Mouse (Mus musculus) CH12.LX (cell line): ENCODE measurements at regions not wholly inside any gene's neighbourhood (a gene's known extent, or its start where the extent isn't known, plus 50 kb on each side); places are given as distances from the start of the nearest gene placed in this dataset.

Experiments
- DNase-seq: peaks from one replicate; pipeline ENCODE4 v3.0.0-alpha.2; 2013; ENCODE audit errors: extremely low read depth
- H3K27ac ChIP-seq: 2 replicates; pipeline ENCODE4 v1.5.1; 2012; ENCODE audit warnings: low read depth, mild to moderate bottlenecking, control low read depth, moderate library complexity; ENCODE audit not compliant: insufficient read depth
- H3K27me3 ChIP-seq: replicated peaks from 2 replicates; pipeline ENCODE3; 2012; ENCODE audit warnings: inconsistent platforms
- H3K36me3 ChIP-seq, 2 experiments: replicated peaks in 1 of 2; 2 replicates each; pipeline versions ENCODE3 to v1.6.1; 2012; ENCODE audit warnings: inconsistent platforms in 1 of 2, low read length in 1 of 2, mild to moderate bottlenecking in 1 of 2, mixed read lengths in 1 of 2, moderate library complexity in 1 of 2; ENCODE audit not compliant: control insufficient read depth in 1 of 2, insufficient read depth in 1 of 2
- H3K4me1 ChIP-seq, 2 experiments: 2 replicates each; pipeline ENCODE4 v1.6.1; 2012; ENCODE audit warnings: inconsistent platforms in 1 of 2, moderate library complexity in 1 of 2; ENCODE audit not compliant: insufficient read depth in 2 of 2, control insufficient read depth in 1 of 2
- H3K4me2 ChIP-seq: 2 replicates; pipeline ENCODE4 v1.6.1; 2012; ENCODE audit warnings: low read depth, mild to moderate bottlenecking, control low read depth; ENCODE audit not compliant: poor library complexity, insufficient read depth, severe bottlenecking
- H3K4me3 ChIP-seq, 3 experiments: fragments of 150-350 bp in 1 of 3; sonication (generic) in 1 of 3; replicated peaks in 1 of 3; 2 replicates each; pipeline versions ENCODE3 to v1.5.1; 2011 to 2012; ENCODE audit warnings: low read depth in 2 of 3, low read length in 2 of 3, mild to moderate bottlenecking in 2 of 3, moderate library complexity in 2 of 3, control low read depth in 1 of 3, improper control_type of control experiment in 1 of 3, inconsistent platforms in 1 of 3, mixed read lengths in 1 of 3; ENCODE audit not compliant: poor library complexity in 1 of 3
- H3K79me2 ChIP-seq: replicated peaks from 2 replicates; pipeline ENCODE4 v1.6.1; 2012; ENCODE audit warnings: mild to moderate bottlenecking, moderate library complexity; ENCODE audit not compliant: control insufficient read depth, poor library complexity, insufficient read depth, severe bottlenecking; ENCODE audit errors: extremely low read depth
- H3K9ac ChIP-seq: 2 replicates; pipeline ENCODE4 v1.6.1; 2012; ENCODE audit warnings: low read depth, mild to moderate bottlenecking, control low read depth, moderate library complexity; ENCODE audit not compliant: insufficient read depth
- H3K9me3 ChIP-seq: replicated peaks from 2 replicates; pipeline ENCODE3; 2012; ENCODE audit warnings: low read length, inconsistent platforms, mixed read lengths
- CHD2 ChIP-seq: IDR thresholded peaks from 2 replicates; pipeline ENCODE4 v1.6.1; 2011; ENCODE audit warnings: low read length, improper control_type of control experiment
- CTCF ChIP-seq, 2 experiments: IDR thresholded peaks in 1 of 2; conservative IDR thresholded peaks in 1 of 2; 2 replicates each; pipeline ENCODE4 v1.5.1; 2011 to 2012; ENCODE audit warnings: low read depth in 2 of 2, low read length in 2 of 2, improper control_type of control experiment in 1 of 2, inconsistent platforms in 1 of 2, mild to moderate bottlenecking in 1 of 2, moderate library complexity in 1 of 2
- E2F4 ChIP-seq: IDR thresholded peaks from 2 replicates; pipeline ENCODE4 v1.6.1; 2011; ENCODE audit warnings: low read depth, low read length, improper control_type of control experiment; ENCODE audit not compliant: insufficient replicate concordance
- ETS1 ChIP-seq: conservative IDR thresholded peaks from 2 replicates; pipeline ENCODE4 v1.6.1; 2012; ENCODE audit warnings: low read depth, mild to moderate bottlenecking, inconsistent platforms, low read length, improper control_type of control experiment, moderate library complexity
- HCFC1 ChIP-seq: IDR thresholded peaks from 2 replicates; pipeline ENCODE4 v1.6.1; 2012; ENCODE audit warnings: low read depth, mild to moderate bottlenecking, inconsistent platforms, low read length, improper control_type of control experiment
- KAT2A ChIP-seq: IDR thresholded peaks from 2 replicates; pipeline ENCODE4 v1.6.1; 2012; ENCODE audit warnings: low read length, improper control_type of control experiment, inconsistent platforms; ENCODE audit not compliant: insufficient replicate concordance
- MAFK ChIP-seq: IDR thresholded peaks from 2 replicates; pipeline ENCODE4 v1.6.1; 2011; ENCODE audit warnings: low read length, improper control_type of control experiment; ENCODE audit not compliant: insufficient replicate concordance
- MAZ ChIP-seq: IDR thresholded peaks from 2 replicates; pipeline ENCODE4 v1.6.1; 2012; ENCODE audit warnings: low read depth, mild to moderate bottlenecking, inconsistent platforms, low read length, improper control_type of control experiment, moderate library complexity
- MXI1 ChIP-seq: IDR thresholded peaks from 2 replicates; pipeline ENCODE4 v1.6.1; 2011; ENCODE audit warnings: mild to moderate bottlenecking, low read depth, low read length, improper control_type of control experiment
- MYC ChIP-seq: IDR thresholded peaks from 2 replicates; pipeline ENCODE4 v1.6.1; 2011; ENCODE audit warnings: low read depth, mild to moderate bottlenecking, improper control_type of control experiment, low read length
- NRF1 ChIP-seq: IDR thresholded peaks from 2 replicates; pipeline ENCODE4 v1.6.1; 2014; ENCODE audit warnings: low read depth, mild to moderate bottlenecking, inconsistent platforms, low read length, improper control_type of control experiment, moderate library complexity
- RAD21 ChIP-seq: IDR thresholded peaks from 2 replicates; pipeline ENCODE4 v1.6.1; 2011; ENCODE audit warnings: low read depth, mild to moderate bottlenecking, low read length, improper control_type of control experiment, moderate library complexity
- RCOR1 ChIP-seq: conservative IDR thresholded peaks from 2 replicates; pipeline ENCODE4 v1.6.1; 2012; ENCODE audit warnings: low read depth, mild to moderate bottlenecking, inconsistent platforms, low read length, improper control_type of control experiment
- SIN3A ChIP-seq: IDR thresholded peaks from 2 replicates; pipeline ENCODE4 v1.6.1; 2012; ENCODE audit warnings: low read length, improper control_type of control experiment, inconsistent platforms
- SMC3 ChIP-seq: IDR thresholded peaks from 2 replicates; pipeline ENCODE4 v1.6.1; 2011; ENCODE audit warnings: low read depth, low read length, improper control_type of control experiment
- UBTF ChIP-seq: IDR thresholded peaks from 2 replicates; pipeline ENCODE4 v1.6.1; 2012; ENCODE audit warnings: low read depth, mild to moderate bottlenecking, inconsistent platforms, low read length, improper control_type of control experiment, moderate library complexity
- USF2 ChIP-seq: conservative IDR thresholded peaks from 2 replicates; pipeline ENCODE4 v1.6.1; 2011; ENCODE audit warnings: low read depth, low read length, improper control_type of control experiment
- ZC3H11A ChIP-seq: IDR thresholded peaks from 2 replicates; pipeline ENCODE4 v1.6.1; 2012; ENCODE audit warnings: low read depth, mild to moderate bottlenecking, inconsistent platforms, low read length, improper control_type of control experiment
- ZKSCAN1 ChIP-seq: IDR thresholded peaks from 2 replicates; pipeline ENCODE4 v1.6.1; 2012; ENCODE audit warnings: low read depth, inconsistent platforms, low read length, improper control_type of control experiment, borderline replicate concordance
- dilution Hi-C: fragments of 300-500 bp; cut with MboI; formaldehyde crosslinking; loops from 2 replicates; pipeline ENCODE4 v1.14.3; 2020; ENCODE audit warnings: low sequenced_read_pairs; ENCODE audit not compliant: extremely low pct_unique_long_range_greater_than_20kb, extremely low pct_ligation_motif_present
- in situ Hi-C: fragments of 300-500 bp; cut with MboI; formaldehyde crosslinking; loops from 3 replicates; pipeline ENCODE4 v1.14.3; 2019; ENCODE audit warnings: low sequenced_read_pairs, low pct_ligation_motif_present, low pct_unique_long_range_greater_than_20kb, mixed read lengths

DNA sequence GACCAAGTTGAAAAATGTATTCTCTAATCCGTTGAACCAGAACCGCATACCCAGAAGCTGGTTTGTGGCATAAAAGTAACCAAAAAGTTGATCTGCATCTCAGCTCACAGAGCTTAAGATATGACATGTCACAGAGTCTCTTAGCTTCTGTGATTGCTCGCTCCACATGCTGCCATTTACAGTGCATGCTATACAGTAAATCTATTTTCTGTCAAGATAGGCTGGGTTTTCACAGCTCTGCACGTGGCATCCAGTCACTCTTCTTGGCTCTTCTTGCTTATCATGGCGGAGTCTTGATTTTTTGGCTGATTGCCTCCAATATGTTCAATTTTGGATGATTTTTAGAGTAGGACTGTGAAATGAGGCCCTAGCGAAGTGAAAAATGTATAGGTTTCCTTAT lies 397.5 kb downstream of the Hsfy2 start:
- Histone ChIP-seq H3K9me3 (no peaks in the 10 kb centered on the region), H3K27ac (no peak overlapping the region), H3K4me3 (no peak overlapping the region), H3K4me1 (no peaks in the 10 kb centered on the region), H3K27me3 (no peaks in the 10 kb centered on the region), H3K4me2 (no peak overlapping the region), H3K9ac (no peak overlapping the region), H3K79me2 (no peaks in the 10 kb centered on the region), H3K36me3 (no peaks in the 10 kb centered on the region)
- no peak for DNase-seq
- in situ Hi-C loops (no loop called here), dilution Hi-C loops (no loop called here)
- TF ChIP-seq MAFK (no peak), CTCF (conservative IDR thresholded peaks at IDR 0.05 in 1 of 2, IDR thresholded peaks at IDR 0.05 in 1 of 2; ENCODE audit: low read depth in 2 of 2, low read length in 2 of 2) (no peak), UBTF (no peak), ETS1 (no peak), MYC (no peak), CHD2 (no peak), SMC3 (no peak), SIN3A (no peak), USF2 (no peak), NRF1 (no peak), RAD21 (no peak), RCOR1 (no peak)

GRCm38 (mm10) chr1:56226314-56227008 lies 410.8 kb downstream of the Hsfy2 start:
- in situ Hi-C loops = no loop called here
- no peak for TF ChIP-seq HCFC1
- TF ChIP-seq MAZ = no peak
- no peak for TF ChIP-seq ZC3H11A
- no peak for TF ChIP-seq NRF1
- no peak for TF ChIP-seq MXI1
- no peak for TF ChIP-seq KAT2A
- no peak for TF ChIP-seq SMC3
- no peak for TF ChIP-seq E2F4
- TF ChIP-seq ZKSCAN1 = no peak
- TF ChIP-seq, all 38 proteins: peak for 0
- dilution Hi-C loops = no loop called here

More at GRCm38 (mm10) chr1:56226314-56227008, 410.8 kb downstream of the Hsfy2 start:
- Histone ChIP-seq H3K27ac (no peak overlapping the region), H3K27me3 (no peaks in the 10 kb centered on the region), H3K4me2 (no peak overlapping the region), H3K9me3 (no peaks in the 10 kb centered on the region), H3K4me1 (no peaks in the 10 kb centered on the region; a peak in 1 of 4 replicates), H3K9ac (no peak overlapping the region), H3K36me3 (no peaks in the 10 kb centered on the region), H3K4me3 (no peak overlapping the region), H3K79me2 (no peaks in the 10 kb centered on the region)
- DNase-seq = no peak
